Mouse (Mus musculus): Measurements from ENCODE around the gene Kmt2a.

DNA sequence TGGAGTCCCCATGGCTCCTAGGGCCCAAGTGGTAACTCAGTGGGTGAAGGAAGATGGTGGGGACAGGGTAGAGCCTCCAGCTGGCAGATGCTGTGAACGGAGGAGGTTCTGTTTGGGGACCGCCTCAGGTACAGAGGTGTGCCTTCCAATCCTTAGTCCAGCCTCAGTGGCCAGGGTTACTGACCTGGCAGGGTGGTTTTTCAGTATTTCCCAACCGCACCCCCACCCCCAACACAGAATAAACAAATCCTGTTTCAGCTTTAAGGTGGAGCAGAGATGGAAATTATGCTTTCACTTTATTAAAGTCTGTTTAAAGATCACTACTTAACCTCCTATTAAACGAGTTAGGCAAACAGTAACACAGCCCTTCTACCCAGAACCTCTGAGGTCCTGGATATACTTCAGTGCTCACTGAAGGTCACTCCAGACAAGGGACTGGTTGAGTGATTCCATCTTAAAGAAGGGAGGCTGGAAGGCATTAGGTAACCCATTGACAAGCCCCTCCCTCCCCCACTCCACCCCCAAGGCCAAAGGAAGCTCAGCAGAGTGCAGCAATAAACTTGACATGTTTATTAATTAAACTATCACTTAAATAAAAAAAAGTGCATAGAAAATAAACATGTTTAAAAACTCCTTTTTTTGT, 78.2 kb downstream of the Kmt2a start, which contains the start of gene Ttc36:
- TF ChIP-seq POLR2A (IDR thresholded peaks at IDR 0.05; ENCODE audit: insufficient read length, low read depth) (no peak), POLR2AphosphoS2 (IDR thresholded peaks at IDR 0.05; ENCODE audit: insufficient read length, low read depth) (no peak), USF1 (IDR thresholded peaks at IDR 0.05; ENCODE audit: low read depth) (no peak)
